Mouse (Mus musculus): ENCODE results near the gene Negr1. TPM values are rescaled to one million over a fixed set of nuclear protein-coding genes. Genes with fewer than 3 reads are reported as not detected.

Gene Negr1
- polyA plus RNA-seq, 1 experiment from 2014 or later: 5.3 TPM

- no peak for ATAC-seq (ENCODE audit: insufficient read depth, low FRiP score)
- H3K4me2 ChIP-seq (ENCODE audit: low read depth, low read length): no peak overlapping the region
- no peaks in the 10 kb centered on the region for H3K36me3 ChIP-seq (ENCODE audit: control insufficient read depth, insufficient read depth, low read length)
- H3K9ac ChIP-seq (ENCODE audit: low read length): no peak overlapping the region
- H3K4me3 ChIP-seq (replicated peaks; ENCODE audit: low read length): no peak overlapping the region
- H3K4me1 ChIP-seq (ENCODE audit: control insufficient read depth, insufficient read depth, low read length): no peaks in the 10 kb centered on the region
- H3K27ac ChIP-seq (ENCODE audit: low read length): no peak overlapping the region
- H3K9me3 ChIP-seq (replicated peaks; ENCODE audit: control insufficient read depth, low read length): no peaks in the 10 kb centered on the region
- H3K27me3 ChIP-seq (ENCODE audit: control insufficient read depth, insufficient read depth, low read length): no peaks in the 10 kb centered on the region
These were observed 504.7 kb downstream of the Negr1 start for GRCm38 (mm10) chr3:157066331-157066730.

GRCm38 (mm10) chr3:157079250-157079965 lies 517.8 kb downstream of the Negr1 start:
- H3K27ac ChIP-seq (ENCODE audit: low read length): no peak overlapping the region
- no peak overlapping the region for H3K9ac ChIP-seq (ENCODE audit: low read length)
- 55% methylated on average over 2 of the region's 2 CpGs for WGBS
- no peaks in the 10 kb centered on the region for H3K9me3 ChIP-seq (replicated peaks; ENCODE audit: control insufficient read depth, low read length)
- ATAC-seq (ENCODE audit: insufficient read depth, low FRiP score): no peak
- H3K36me3 ChIP-seq (ENCODE audit: control insufficient read depth, insufficient read depth, low read length): no peaks in the 10 kb centered on the region
- H3K4me3 ChIP-seq (replicated peaks; ENCODE audit: low read length): no peak overlapping the region
- H3K27me3 ChIP-seq (ENCODE audit: control insufficient read depth, insufficient read depth, low read length): no peaks in the 10 kb centered on the region
- H3K4me2 ChIP-seq (ENCODE audit: low read depth, low read length): no peak overlapping the region
- H3K4me1 ChIP-seq (ENCODE audit: control insufficient read depth, insufficient read depth, low read length): no peaks in the 10 kb centered on the region

GRCm38 (mm10) chr3:157079966-157080306 lies 518.3 kb downstream of the Negr1 start:
- no peak overlapping the region for H3K27ac ChIP-seq (ENCODE audit: low read length)
- no peak overlapping the region for H3K4me2 ChIP-seq (ENCODE audit: low read depth, low read length)
- ATAC-seq (ENCODE audit: insufficient read depth, low FRiP score): no peak
- H3K27me3 ChIP-seq (ENCODE audit: control insufficient read depth, insufficient read depth, low read length): no peaks in the 10 kb centered on the region
- 43% methylated on average over 1 of the region's 1 CpGs for WGBS
- no peaks in the 10 kb centered on the region for H3K36me3 ChIP-seq (ENCODE audit: control insufficient read depth, insufficient read depth, low read length)
- no peak overlapping the region for H3K9ac ChIP-seq (ENCODE audit: low read length)
- no peak overlapping the region for H3K4me3 ChIP-seq (replicated peaks; ENCODE audit: low read length)
- H3K4me1 ChIP-seq (ENCODE audit: control insufficient read depth, insufficient read depth, low read length): no peaks in the 10 kb centered on the region
- H3K9me3 ChIP-seq (replicated peaks; ENCODE audit: control insufficient read depth, low read length): no peaks in the 10 kb centered on the region

GRCm38 (mm10) chr3:157080585-157080984 lies 519.0 kb downstream of the Negr1 start:
- 100% methylated on average over 1 of the region's 1 CpGs for WGBS
- H3K4me2 ChIP-seq (ENCODE audit: low read depth, low read length): no peak overlapping the region
- no peak for ATAC-seq (ENCODE audit: insufficient read depth, low FRiP score)
- no peaks in the 10 kb centered on the region for H3K36me3 ChIP-seq (ENCODE audit: control insufficient read depth, insufficient read depth, low read length)
- H3K27ac ChIP-seq (ENCODE audit: low read length): no peak overlapping the region
- no peaks in the 10 kb centered on the region for H3K27me3 ChIP-seq (ENCODE audit: control insufficient read depth, insufficient read depth, low read length)
- H3K9me3 ChIP-seq (replicated peaks; ENCODE audit: control insufficient read depth, low read length): no peaks in the 10 kb centered on the region
- H3K4me3 ChIP-seq (replicated peaks; ENCODE audit: low read length): no peak overlapping the region
- no peak overlapping the region for H3K9ac ChIP-seq (ENCODE audit: low read length)
- H3K4me1 ChIP-seq (ENCODE audit: control insufficient read depth, insufficient read depth, low read length): no peaks in the 10 kb centered on the region

GRCm38 (mm10) chr3:157082808-157083784 lies 521.5 kb downstream of the Negr1 start:
- 82% methylated on average over 8 of the region's 8 CpGs for WGBS
- H3K27ac ChIP-seq (ENCODE audit: low read length): no peak overlapping the region
- no peak overlapping the region for H3K4me3 ChIP-seq (replicated peaks; ENCODE audit: low read length)
- ATAC-seq (ENCODE audit: insufficient read depth, low FRiP score): peak; percentile 75; the same call in 1 of the 2 replicates
- no peaks in the 10 kb centered on the region for H3K36me3 ChIP-seq (ENCODE audit: control insufficient read depth, insufficient read depth, low read length)
- no peaks in the 10 kb centered on the region for H3K4me1 ChIP-seq (ENCODE audit: control insufficient read depth, insufficient read depth, low read length)
- H3K9ac ChIP-seq (ENCODE audit: low read length): no peak overlapping the region
- no peaks in the 10 kb centered on the region for H3K9me3 ChIP-seq (replicated peaks; ENCODE audit: control insufficient read depth, low read length)
- no peak overlapping the region for H3K4me2 ChIP-seq (ENCODE audit: low read depth, low read length)
- H3K27me3 ChIP-seq (ENCODE audit: control insufficient read depth, insufficient read depth, low read length): no peaks in the 10 kb centered on the region

GRCm38 (mm10) chr3:157085180-157085579 lies 523.6 kb downstream of the Negr1 start:
- no peak overlapping the region for H3K4me2 ChIP-seq (ENCODE audit: low read depth, low read length)

GRCm38 (mm10) chr3:157090051-157090450 lies 528.5 kb downstream of the Negr1 start:
- WGBS: 46% methylated on average over 4 of the region's 4 CpGs

More at GRCm38 (mm10) chr3:157085180-157085579, 523.6 kb downstream of the Negr1 start:
- H3K9me3 ChIP-seq (replicated peaks; ENCODE audit: control insufficient read depth, low read length): no peaks in the 10 kb centered on the region
- no peak overlapping the region for H3K27ac ChIP-seq (ENCODE audit: low read length)
- H3K4me1 ChIP-seq (ENCODE audit: control insufficient read depth, insufficient read depth, low read length): no peaks in the 10 kb centered on the region
- H3K4me3 ChIP-seq (replicated peaks; ENCODE audit: low read length): no peak overlapping the region
- ATAC-seq (ENCODE audit: insufficient read depth, low FRiP score): no peak
- no peak overlapping the region for H3K9ac ChIP-seq (ENCODE audit: low read length)
- WGBS: 78% methylated on average over 1 of the region's 1 CpGs
- no peaks in the 10 kb centered on the region for H3K36me3 ChIP-seq (ENCODE audit: control insufficient read depth, insufficient read depth, low read length)
- H3K27me3 ChIP-seq (ENCODE audit: control insufficient read depth, insufficient read depth, low read length): no peaks in the 10 kb centered on the region

GRCm38 (mm10) chr3:157096284-157096683 lies 534.7 kb downstream of the Negr1 start:
- Histone ChIP-seq H3K9me3 (replicated peaks; ENCODE audit: control insufficient read depth, low read length) (no peaks in the 10 kb centered on the region), H3K36me3 (ENCODE audit: control insufficient read depth, insufficient read depth, low read length) (no peaks in the 10 kb centered on the region), H3K27ac (ENCODE audit: low read length) (no peak overlapping the region), H3K4me3 (replicated peaks; ENCODE audit: low read length) (no peak overlapping the region), H3K4me1 (ENCODE audit: control insufficient read depth, insufficient read depth, low read length) (no peaks in the 10 kb centered on the region), H3K4me2 (ENCODE audit: low read depth, low read length) (no peak overlapping the region), H3K9ac (ENCODE audit: low read length) (no peak overlapping the region), H3K27me3 (ENCODE audit: control insufficient read depth, insufficient read depth, low read length) (no peaks in the 10 kb centered on the region; the same call in 1 of the 2 replicates)
- WGBS: 94% methylated on average over 1 of the region's 1 CpGs
- no peak for ATAC-seq (ENCODE audit: insufficient read depth, low FRiP score)

More at GRCm38 (mm10) chr3:157090051-157090450, 528.5 kb downstream of the Negr1 start:
- no peaks in the 10 kb centered on the region for H3K9me3 ChIP-seq (replicated peaks; ENCODE audit: control insufficient read depth, low read length)
- H3K4me1 ChIP-seq (ENCODE audit: control insufficient read depth, insufficient read depth, low read length): no peaks in the 10 kb centered on the region
- no peak overlapping the region for H3K4me3 ChIP-seq (replicated peaks; ENCODE audit: low read length)
- H3K4me2 ChIP-seq (ENCODE audit: low read depth, low read length): no peak overlapping the region
- no peak for ATAC-seq (ENCODE audit: insufficient read depth, low FRiP score)
- H3K27ac ChIP-seq (ENCODE audit: low read length): no peak overlapping the region
- no peak overlapping the region for H3K9ac ChIP-seq (ENCODE audit: low read length)
- no peaks in the 10 kb centered on the region; the same call in 1 of the 2 replicates for H3K27me3 ChIP-seq (ENCODE audit: control insufficient read depth, insufficient read depth, low read length)
- no peaks in the 10 kb centered on the region for H3K36me3 ChIP-seq (ENCODE audit: control insufficient read depth, insufficient read depth, low read length)

GRCm38 (mm10) chr3:157097514-157097913 lies 535.9 kb downstream of the Negr1 start:
- Histone ChIP-seq H3K9ac (ENCODE audit: low read length) (no peak overlapping the region), H3K9me3 (replicated peaks; ENCODE audit: control insufficient read depth, low read length) (no peaks in the 10 kb centered on the region), H3K36me3 (ENCODE audit: control insufficient read depth, insufficient read depth, low read length) (no peaks in the 10 kb centered on the region), H3K27me3 (ENCODE audit: control insufficient read depth, insufficient read depth, low read length) (no peaks in the 10 kb centered on the region; the same call in 1 of the 2 replicates), H3K27ac (ENCODE audit: low read length) (no peak overlapping the region), H3K4me3 (replicated peaks; ENCODE audit: low read length) (no peak overlapping the region), H3K4me2 (ENCODE audit: low read depth, low read length) (no peak overlapping the region), H3K4me1 (ENCODE audit: control insufficient read depth, insufficient read depth, low read length) (no peaks in the 10 kb centered on the region)
- no peak for ATAC-seq (ENCODE audit: insufficient read depth, low FRiP score)
